In the genomic region with DNA sequence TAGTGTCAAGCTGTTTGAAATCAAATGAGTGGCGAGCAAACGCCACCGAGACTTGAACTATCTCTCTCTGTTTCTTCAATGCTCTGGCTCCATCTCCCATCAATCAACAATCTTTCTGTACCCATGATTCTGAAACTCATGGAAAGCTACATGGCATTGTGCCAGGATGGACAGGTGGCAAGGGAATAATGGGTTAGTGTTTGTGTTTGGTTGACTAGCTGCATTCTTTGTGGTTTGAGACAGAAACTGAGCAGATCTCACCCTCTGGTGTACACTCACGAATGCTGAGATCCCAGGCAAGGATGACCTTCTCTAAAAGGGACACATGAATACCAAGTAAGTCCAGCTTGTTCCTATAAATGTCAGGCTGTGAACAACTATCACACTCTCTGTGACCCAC, we compare ENCODE assay signal across 16 mouse cellular contexts. TPM values are rescaled to one million over a fixed set of nuclear protein-coding genes. Genes with fewer than 3 reads are reported as not detected.
DNase-seq lines count a peak whose midpoint lies in the region; ATAC-seq and TF ChIP-seq lines count a peak whose summit lies in the region.
"Had no signal": no experiment of that assay in that cellular context is flagged by ENCODE, and none has a peak within 500 bp of the region (broad histone marks: within the 10 kb centered on the region; RNA-seq: fewer than 3 reads in every experiment).

No protein-coding gene starts in this region.

- DNase-seq in frontal cortex, adult 2 months (ENCODE audit: extremely low spot score in 1 of 2, low spot score in 1 of 2) = peak; percentile 9 to 29
- DNase-seq in frontal cortex, postnatal 14 days (ENCODE audit: low spot score in 2 of 2) = no peak
- peak; percentile 81 for DNase-seq in retina, postnatal 1 day
- DNase-seq in retina, embryonic 14.5 days (ENCODE audit: low spot score) = no peak
- peak; percentile 5 to 20 for DNase-seq in cerebellum, postnatal 36 days
- DNase-seq in gastrocnemius, adult 8-10 months (ENCODE audit: low spot score in 2 of 2) = no peak
- no peak for DNase-seq in liver, postnatal 0 days
- no peak for DNase-seq in urinary bladder, postnatal 25 days (ENCODE audit: low spot score)
- DNase-seq: adrenal gland, adult 8-10 months; heart, adult 18-20 months; heart, postnatal 14 days; kidney, postnatal 10 days; right cerebral cortex, postnatal 4 days; thymus, adult 2 months had no signal

- no peaks in the 10 kb centered on the region for H3K27me3 ChIP-seq in liver, postnatal 0 days (ENCODE audit: insufficient read depth, low read length)
- H3K27me3 ChIP-seq: midbrain, embryonic 12.5 days; neural tube, embryonic 15.5 days had no signal

- ATAC-seq in liver, postnatal 0 days = no peak

- H3K4me2 ChIP-seq in liver, postnatal 0 days (ENCODE audit: low read depth, low read length) = no peak overlapping the region
- H3K4me2 ChIP-seq: midbrain, embryonic 12.5 days; neural tube, embryonic 15.5 days had no signal

- H3K36me3 ChIP-seq in liver, postnatal 0 days (replicated peaks; ENCODE audit: insufficient read depth, low read length) = no peaks in the 10 kb centered on the region
- H3K36me3 ChIP-seq: midbrain, embryonic 12.5 days; neural tube, embryonic 15.5 days had no signal

- H3K27ac ChIP-seq in liver, postnatal 0 days (ENCODE audit: low read depth) = no peak overlapping the region
- H3K27ac ChIP-seq: midbrain, embryonic 12.5 days; neural tube, embryonic 15.5 days had no signal

- no peaks in the 10 kb centered on the region; the same call in 1 of the 2 replicates for H3K4me1 ChIP-seq in liver, postnatal 0 days (ENCODE audit: insufficient read depth)
- H3K4me1 ChIP-seq: midbrain, embryonic 12.5 days; neural tube, embryonic 15.5 days had no signal

- no peak overlapping the region for H3K9ac ChIP-seq in liver, postnatal 0 days (replicated peaks)
- H3K9ac ChIP-seq: midbrain, embryonic 12.5 days; neural tube, embryonic 15.5 days had no signal

- 89% methylated on average over 4 of the region's 4 CpGs for WGBS in liver, postnatal 0 days (ENCODE audit: insufficient replicate concordance)

- H3K4me3 ChIP-seq in liver, postnatal 0 days (ENCODE audit: low read depth, low read length) = no peak overlapping the region
- H3K4me3 ChIP-seq: midbrain, embryonic 12.5 days; neural tube, embryonic 15.5 days had no signal

- TF ChIP-seq EP300 in liver, postnatal 0 days (IDR thresholded peaks at IDR 0.05; ENCODE audit: low read depth) = no peak

- no peaks in the 10 kb centered on the region for H3K9me3 ChIP-seq in liver, postnatal 0 days (ENCODE audit: low read length)
- H3K9me3 ChIP-seq: midbrain, embryonic 12.5 days; neural tube, embryonic 15.5 days had no signal

- no peak for TF ChIP-seq CTCF in liver, postnatal 0 days (IDR thresholded peaks at IDR 0.05; ENCODE audit: low read depth)

RNA-seq across cellular contexts. Expression of a gene that starts 14.3 kb away (rescaled TPM):
- 1.4 and 2.0 TPM in 2 replicates for polyA plus RNA-seq in frontal cortex, adult 2 months (2012; rRNA removed)
- 10 to 100 TPM in 3 of 4 experiments, 1 to 10 TPM in 1; 7.9 to 19.3 (median 14.3) TPM for total RNA-seq in gastrocnemius, adult 8-10 months (2022)
- 152 and 153 TPM in 2 replicates for polyA plus RNA-seq in liver, postnatal 0 days (2015; fragmentation: Nextera tagmentation; extraction: Ambion mirVana)

Comparison
In these comparisons a context has a peak if more than half of its experiments do, and no peak if none do; other contexts are left out.
1. DNase-seq: peak in frontal cortex, adult 2 months (2 of 2), retina, postnatal 1 day (single experiment) and cerebellum, postnatal 36 days (2 of 2); none in frontal cortex, postnatal 14 days (0 of 2), retina, embryonic 14.5 days (single experiment), gastrocnemius, adult 8-10 months (0 of 2), liver, postnatal 0 days (single experiment) and urinary bladder, postnatal 25 days (single experiment).
2. RNA of a gene that starts 14.3 kb away (polyA plus RNA-seq): 152 to 153 TPM in liver, postnatal 0 days; 1.4 to 2.0 TPM in frontal cortex, adult 2 months; every median in the first group is over 10 times any median in the second.